Mouse (Mus musculus) adrenal gland (tissue): ENCODE results near the gene Fam107b.

ENCODE experiments used
- intact Hi-C: fragments of 180-260 bp; cut with DNase I; formaldehyde crosslinking; loops from one replicate; pipeline ENCODE4 v1.15.1; 2025

Gene Fam107b

GRCm38 (mm10) chr2:3603181-3603580, 32.9 kb downstream of the Fam107b start:
- intact Hi-C loops, result no loop called here

GRCm38 (mm10) chr2:3608868-3609854, 38.9 kb downstream of the Fam107b start:
- intact Hi-C loops, result no loop called here

- intact Hi-C loops, result no loop called here
These were observed 48.2 kb downstream of the Fam107b start for GRCm38 (mm10) chr2:3618446-3618845.

- intact Hi-C loops, result no loop called here
These were observed 51.3 kb downstream of the Fam107b start for GRCm38 (mm10) chr2:3621568-3621967.

- intact Hi-C loops, result no loop called here
These were observed 51.9 kb downstream of the Fam107b start for GRCm38 (mm10) chr2:3622158-3622557.

DNA sequence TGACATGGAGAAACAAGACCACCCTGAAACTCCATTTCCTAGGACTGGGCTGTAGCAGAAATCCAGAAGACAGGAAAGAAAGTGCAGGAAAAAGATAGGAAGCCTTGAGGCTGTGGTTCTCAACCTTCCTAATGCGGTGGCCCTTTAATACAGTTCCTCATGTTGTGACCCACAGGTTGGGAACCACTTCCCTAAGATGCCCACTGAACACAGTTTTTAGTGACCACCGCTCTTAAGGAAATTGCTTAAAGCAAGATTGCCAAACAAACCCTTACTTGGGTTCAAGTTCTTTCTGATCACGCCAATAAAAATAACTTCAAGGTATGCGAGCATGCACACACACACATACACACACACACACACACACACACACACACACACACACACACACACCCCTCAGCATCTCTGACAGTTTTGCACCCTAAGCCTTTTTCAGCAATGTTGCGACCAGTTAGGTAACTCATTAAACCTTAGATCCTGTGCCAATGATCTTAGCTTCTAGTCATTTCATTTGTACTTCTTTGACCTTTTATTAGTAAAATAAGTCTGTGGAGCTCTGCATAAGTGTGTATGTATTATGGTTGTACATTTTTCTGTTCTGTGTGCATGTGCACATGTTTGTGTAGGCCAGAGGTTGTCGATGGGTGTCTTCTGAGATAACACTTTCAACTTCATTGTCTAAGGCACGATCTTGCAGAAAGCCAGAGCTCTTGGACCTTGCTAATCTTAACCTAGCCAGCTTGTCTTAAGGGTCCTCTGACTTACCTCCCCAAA, 53.1 kb downstream of the Fam107b start:
- intact Hi-C loops, result no loop called here

DNA sequence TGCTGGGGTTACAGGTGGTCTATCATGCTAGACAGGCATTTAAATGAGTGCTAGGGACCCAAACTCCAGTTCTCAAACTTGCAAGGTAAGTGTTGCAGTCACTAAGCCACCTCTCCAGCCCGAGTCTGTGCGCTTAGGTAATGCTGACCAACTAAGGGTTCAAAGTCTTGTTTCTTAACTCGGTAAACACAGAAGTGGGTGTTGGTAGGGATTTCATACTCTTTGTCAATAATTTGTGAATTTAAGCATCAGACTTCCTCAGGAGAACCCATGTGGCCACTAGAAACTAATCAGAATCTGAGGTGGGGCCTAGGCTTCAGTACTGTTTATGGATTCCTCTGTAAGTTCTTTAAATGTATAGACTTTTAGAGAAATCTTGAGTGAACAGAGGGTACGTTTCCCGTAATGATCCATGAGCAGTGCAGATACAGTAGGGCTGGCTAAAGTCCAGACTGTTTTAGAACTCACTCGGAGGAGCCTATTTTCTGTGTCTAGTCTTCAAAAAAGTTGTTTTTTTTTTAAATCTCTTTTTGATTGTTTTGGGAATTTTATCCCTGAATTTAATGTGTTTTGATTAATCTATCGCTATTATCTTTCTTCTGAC, 53.8 kb downstream of the Fam107b start:
- intact Hi-C loops, result no loop called here

DNA sequence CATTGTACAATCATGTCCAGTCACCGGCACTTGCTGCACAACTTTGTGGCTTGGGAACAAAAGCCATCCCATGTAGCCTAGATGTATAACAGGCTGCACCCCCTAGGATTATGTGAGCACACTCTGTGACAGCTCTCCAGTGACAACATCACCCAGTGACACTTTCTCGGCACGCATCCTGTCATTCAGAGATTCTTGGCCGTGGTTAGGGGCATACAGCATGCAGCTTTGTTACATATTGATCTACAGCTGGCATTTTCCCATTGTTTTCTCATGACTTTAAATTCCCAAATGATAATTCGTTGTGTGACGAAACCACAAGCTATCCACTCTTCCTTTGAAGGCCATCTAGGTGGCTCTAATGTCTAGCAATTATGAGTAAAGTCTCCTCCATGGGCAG, 58.8 kb downstream of the Fam107b start:
- intact Hi-C loops, result no loop called here

GRCm38 (mm10) chr2:3629741-3630140, 59.5 kb downstream of the Fam107b start:
- intact Hi-C loops, result no loop called here

- intact Hi-C loops, result no loop called here
These were observed 60.6 kb downstream of the Fam107b start for GRCm38 (mm10) chr2:3630769-3631477.

DNA sequence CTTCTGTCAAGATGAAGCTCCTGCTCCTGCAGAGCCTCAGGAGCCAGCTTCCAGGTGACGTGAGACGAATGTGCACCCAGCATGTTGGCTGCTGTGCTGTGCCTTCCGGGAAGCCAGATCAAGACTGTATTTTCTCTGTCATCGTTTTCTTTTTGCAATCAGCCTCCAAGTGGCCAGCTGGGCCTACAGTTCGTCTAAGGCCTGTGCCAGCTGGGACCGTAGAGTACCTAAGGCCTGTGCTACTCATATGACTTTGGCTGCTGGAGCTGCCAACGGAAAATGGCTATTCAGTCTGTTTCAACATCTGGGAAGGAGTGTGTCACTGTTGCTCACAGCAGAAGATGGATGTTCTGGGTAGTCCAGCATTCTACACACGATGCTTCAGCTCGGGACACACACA, 62.8 kb downstream of the Fam107b start:
- intact Hi-C loops, result no loop called here

DNA sequence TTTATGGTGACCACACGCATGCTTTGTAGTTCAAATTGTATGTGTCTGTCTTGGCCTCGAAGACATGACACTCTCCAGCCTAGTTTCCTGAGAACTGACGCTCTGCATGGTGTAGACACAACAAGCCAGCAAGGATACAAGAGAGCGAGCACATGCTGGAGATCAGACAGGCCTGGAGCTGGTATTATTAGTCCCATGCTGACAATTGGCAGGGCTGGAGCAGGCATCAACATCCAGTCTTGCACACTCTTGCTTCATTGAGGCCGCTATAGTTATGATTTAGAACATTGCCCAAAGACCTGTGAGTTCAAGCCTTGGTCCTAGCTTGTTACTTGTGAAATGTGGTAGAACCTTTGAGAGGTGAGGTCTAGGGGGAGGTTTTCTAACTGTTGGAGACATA, 66.5 kb downstream of the Fam107b start:
- intact Hi-C loops, result no loop called here

GRCm38 (mm10) chr2:3641001-3641770, 70.9 kb downstream of the Fam107b start:
- intact Hi-C loops, result no loop called here

GRCm38 (mm10) chr2:3642949-3643348, 72.7 kb downstream of the Fam107b start:
- intact Hi-C loops, result no loop called here

- intact Hi-C loops, result no loop called here
These were observed 75.5 kb downstream of the Fam107b start for GRCm38 (mm10) chr2:3645741-3646140.

- intact Hi-C loops, result no loop called here
These were observed 78.9 kb downstream of the Fam107b start for GRCm38 (mm10) chr2:3649171-3649570.

GRCm38 (mm10) chr2:3654606-3655005, 84.3 kb downstream of the Fam107b start:
- intact Hi-C loops, result no loop called here

DNA sequence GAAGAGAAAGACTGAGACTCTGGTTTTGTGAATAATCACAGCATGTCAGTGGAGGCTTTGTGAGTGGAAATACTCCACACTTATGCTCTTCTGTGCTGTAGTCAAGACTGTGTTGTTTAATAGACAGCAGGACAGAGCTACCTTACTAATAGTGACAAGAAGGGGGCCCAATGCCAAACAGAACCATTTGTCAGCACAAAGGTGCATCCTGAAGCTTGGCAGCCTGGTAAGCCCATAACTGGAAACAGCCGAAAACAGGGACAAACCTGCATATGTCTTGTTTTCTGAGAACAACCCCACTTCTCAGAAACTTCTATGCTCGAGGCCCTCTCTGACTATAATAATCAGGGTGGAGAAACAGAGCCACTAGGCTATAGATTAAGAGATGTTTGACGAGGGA, 85.8 kb downstream of the Fam107b start:
- intact Hi-C loops, result no loop called here

DNA sequence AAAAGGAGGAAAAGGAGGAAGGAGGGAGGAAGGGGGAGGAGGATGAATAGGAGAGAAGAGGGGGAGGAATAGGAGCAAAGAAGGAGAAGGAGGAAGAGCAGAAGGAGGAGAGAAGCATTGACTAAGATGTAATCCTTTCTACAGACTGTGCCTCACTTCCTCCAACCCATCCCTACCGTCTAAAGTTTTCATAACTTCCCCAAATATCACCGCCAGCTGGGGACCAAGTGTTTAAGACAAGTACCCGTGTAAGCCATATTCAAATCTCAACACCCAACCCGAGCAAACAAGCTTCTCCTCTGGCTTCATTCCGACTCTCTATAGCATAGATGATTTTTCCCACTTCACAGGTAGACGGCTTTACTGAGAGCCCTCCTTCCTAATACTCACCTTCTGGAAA, 86.5 kb downstream of the Fam107b start:
- intact Hi-C loops, result no loop called here

DNA sequence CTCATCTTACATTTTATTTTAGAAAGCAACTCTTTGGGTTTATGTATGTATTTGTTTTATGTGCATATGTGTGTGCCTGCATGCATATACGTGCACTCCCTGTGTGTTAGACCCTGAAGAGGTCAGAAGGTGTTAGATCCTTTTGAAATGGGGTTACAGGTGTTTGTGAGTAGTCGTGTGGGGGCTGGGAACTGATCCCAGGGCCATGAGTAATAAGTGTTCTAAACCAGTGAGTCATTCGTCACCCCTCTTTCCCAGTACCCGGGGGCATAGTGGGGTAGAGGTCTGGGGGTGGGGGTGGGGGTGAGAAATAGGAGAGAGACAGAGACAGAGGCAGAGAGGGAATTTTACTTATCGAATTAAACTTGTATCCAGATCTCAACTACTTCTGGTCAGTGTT, 87.1 kb downstream of the Fam107b start:
- intact Hi-C loops, result no loop called here
